Comparison of ENCODE assay signal across 12 mouse cellular contexts in genomic region chr2:35502561-35502960, GRCm38 (mm10). TPM values are rescaled to one million over a fixed set of nuclear protein-coding genes. Genes with fewer than 3 reads are reported as not detected.
DNase-seq lines count a peak whose midpoint lies in the region; ATAC-seq and TF ChIP-seq lines count a peak whose summit lies in the region.
"Had no signal": no experiment of that assay in that cellular context is flagged by ENCODE, and none has a peak within 500 bp of the region (broad histone marks: within the 10 kb centered on the region; RNA-seq: fewer than 3 reads in every experiment).

No protein-coding gene starts in this region.

- no peaks in the 10 kb centered on the region for H3K36me3 ChIP-seq in heart, embryonic 13.5 days
- no peaks in the 10 kb centered on the region for H3K36me3 ChIP-seq in neural tube, embryonic 15.5 days
- no peaks in the 10 kb centered on the region for H3K36me3 ChIP-seq in limb, embryonic 13.5 days
- no peaks in the 10 kb centered on the region for H3K36me3 ChIP-seq in stomach, embryonic 16.5 days (ENCODE audit: control insufficient read depth, insufficient read depth, low read length)
- no peaks in the 10 kb centered on the region for H3K36me3 ChIP-seq in hindbrain, postnatal 0 days (ENCODE audit: insufficient read depth, low read length)

- WGBS in heart, embryonic 13.5 days, result 77% methylated on average over 3 of the region's 3 CpGs
- 78% methylated on average over 3 of the region's 3 CpGs for WGBS in neural tube, embryonic 15.5 days
- WGBS in limb, embryonic 13.5 days, result 75% methylated on average over 3 of the region's 3 CpGs
- WGBS in stomach, embryonic 16.5 days, result 78% methylated on average over 3 of the region's 3 CpGs
- WGBS in hindbrain, postnatal 0 days, result 78% methylated on average over 3 of the region's 3 CpGs
- 90% methylated on average over 3 of the region's 3 CpGs for WGBS in cerebellum, adult 2 months

- H3K9me3 ChIP-seq in heart, embryonic 13.5 days, result 0 out of 2 replicates have a peak, but pooled peaks cover 3% of the 10 kb centered on the region
- H3K9me3 ChIP-seq in neural tube, embryonic 15.5 days (replicated peaks), result no peaks in the 10 kb centered on the region
- no peaks in the 10 kb centered on the region for H3K9me3 ChIP-seq in limb, embryonic 13.5 days
- H3K9me3 ChIP-seq in stomach, embryonic 16.5 days (replicated peaks; ENCODE audit: control insufficient read depth, low read length), result no peaks in the 10 kb centered on the region
- no peaks in the 10 kb centered on the region for H3K9me3 ChIP-seq in hindbrain, postnatal 0 days (ENCODE audit: low read length)

- ATAC-seq in heart, embryonic 13.5 days (ENCODE audit: extremely low read depth, insufficient number of reproducible peaks, low FRiP score, low TSS enrichment), result no peak
- no peak for ATAC-seq in neural tube, embryonic 15.5 days (ENCODE audit: low FRiP score)
- no peak for ATAC-seq in limb, embryonic 13.5 days (ENCODE audit: low FRiP score, low read depth)
- no peak for ATAC-seq in stomach, embryonic 16.5 days (ENCODE audit: insufficient read depth, low FRiP score)
- no peak for ATAC-seq in hindbrain, postnatal 0 days
- ATAC-seq: forebrain, postnatal 0 days had no signal

- no peak overlapping the region for H3K4me3 ChIP-seq in heart, embryonic 13.5 days
- no peak overlapping the region for H3K4me3 ChIP-seq in neural tube, embryonic 15.5 days (replicated peaks)
- H3K4me3 ChIP-seq in limb, embryonic 13.5 days, result no peak overlapping the region
- no peak overlapping the region for H3K4me3 ChIP-seq in stomach, embryonic 16.5 days (replicated peaks; ENCODE audit: low read length)
- no peak overlapping the region for H3K4me3 ChIP-seq in hindbrain, postnatal 0 days (ENCODE audit: low read length)
- H3K4me3 ChIP-seq in cerebellum, adult 2 months (replicated peaks; ENCODE audit: insufficient read depth, low read depth, low read length), result no peak overlapping the region

- no peak overlapping the region; the same call in 1 of the 2 replicates for H3K9ac ChIP-seq in heart, embryonic 13.5 days
- H3K9ac ChIP-seq in neural tube, embryonic 15.5 days (replicated peaks), result no peak overlapping the region
- no peak overlapping the region for H3K9ac ChIP-seq in limb, embryonic 13.5 days
- H3K9ac ChIP-seq in stomach, embryonic 16.5 days (ENCODE audit: low read length), result no peak overlapping the region
- H3K9ac ChIP-seq in hindbrain, postnatal 0 days (replicated peaks; ENCODE audit: low read length), result no peak overlapping the region
- H3K9ac ChIP-seq: forebrain, postnatal 0 days had no signal

- H3K4me2 ChIP-seq in heart, embryonic 13.5 days, result no peak overlapping the region
- H3K4me2 ChIP-seq in neural tube, embryonic 15.5 days, result no peak overlapping the region
- H3K4me2 ChIP-seq in limb, embryonic 13.5 days (replicated peaks), result no peak overlapping the region
- H3K4me2 ChIP-seq in stomach, embryonic 16.5 days (ENCODE audit: low read depth, low read length), result no peak overlapping the region
- H3K4me2 ChIP-seq in hindbrain, postnatal 0 days (ENCODE audit: low read depth, low read length), result no peak overlapping the region

- DNase-seq in heart, adult 18-20 months, result no peak
- DNase-seq in neural tube, embryonic 10.5 days (ENCODE audit: extremely low spot score, low spot score), result no peak
- no peak for DNase-seq in hindbrain, postnatal 0 days (ENCODE audit: low spot score)
- no peak for DNase-seq in cerebellum, adult 2 months
- DNase-seq: cerebellum, adult 9-11 months; forebrain, postnatal 0 days; kidney, adult 11 months; lung, postnatal 36 days had no signal

- H3K4me1 ChIP-seq in heart, embryonic 13.5 days, result peaks cover 64% of the 10 kb centered on the region
- H3K4me1 ChIP-seq in neural tube, embryonic 15.5 days, result peaks cover 20% of the 10 kb centered on the region
- H3K4me1 ChIP-seq in limb, embryonic 13.5 days, result peaks cover 54% of the 10 kb centered on the region
- H3K4me1 ChIP-seq in stomach, embryonic 16.5 days (ENCODE audit: control insufficient read depth, insufficient read depth, low read length), result peaks cover 36% of the 10 kb centered on the region
- H3K4me1 ChIP-seq in hindbrain, postnatal 0 days (ENCODE audit: insufficient read depth, low read length), result no peaks in the 10 kb centered on the region; the same call in 1 of the 2 replicates
- no peaks in the 10 kb centered on the region for H3K4me1 ChIP-seq in cerebellum, adult 2 months (ENCODE audit: control insufficient read depth, insufficient read depth, low read length)

- H3K27ac ChIP-seq in heart, embryonic 13.5 days (replicated peaks), result peak overlapping the region; percentile 94
- 0 out of 2 replicates have a peak overlapping the region, but pooled peaks have one; percentile 37 for H3K27ac ChIP-seq in neural tube, embryonic 15.5 days (replicated peaks)
- H3K27ac ChIP-seq in limb, embryonic 13.5 days, result peak overlapping the region; percentile 82; the same call in 1 of the 2 replicates
- peak overlapping the region; percentile 82 for H3K27ac ChIP-seq in stomach, embryonic 16.5 days (ENCODE audit: low read length)
- H3K27ac ChIP-seq in hindbrain, postnatal 0 days, result no peak overlapping the region
- no peak overlapping the region for H3K27ac ChIP-seq in cerebellum, adult 2 months (ENCODE audit: insufficient read depth, low read length)

- TF ChIP-seq POLR2A in cerebellum, adult 2 months (IDR thresholded peaks at IDR 0.05; ENCODE audit: borderline replicate concordance, insufficient read depth, low read length), result no peak

- H3K27me3 ChIP-seq in heart, embryonic 13.5 days (replicated peaks), result no peaks in the 10 kb centered on the region
- no peaks in the 10 kb centered on the region for H3K27me3 ChIP-seq in neural tube, embryonic 15.5 days (replicated peaks)
- H3K27me3 ChIP-seq in limb, embryonic 13.5 days, result no peaks in the 10 kb centered on the region
- H3K27me3 ChIP-seq in stomach, embryonic 16.5 days (ENCODE audit: control insufficient read depth, insufficient read depth, low read length), result no peaks in the 10 kb centered on the region
- H3K27me3 ChIP-seq in hindbrain, postnatal 0 days (ENCODE audit: insufficient read depth, low read length), result no peaks in the 10 kb centered on the region
- no peaks in the 10 kb centered on the region for H3K27me3 ChIP-seq in cerebellum, adult 2 months (ENCODE audit: control insufficient read depth, insufficient read depth, low read length)

- TF ChIP-seq CTCF in hindbrain, postnatal 0 days (IDR thresholded peaks at IDR 0.05; ENCODE audit: low read depth), result no peak
- TF ChIP-seq CTCF in cerebellum, adult 2 months (IDR thresholded peaks at IDR 0.05; ENCODE audit: borderline replicate concordance, insufficient read depth, low read depth, low read length), result no peak

RNA-seq across cellular contexts. Expression of gene Ggta1, which starts 39.5 kb away (rescaled TPM):
- polyA plus RNA-seq in heart, embryonic 13.5 days (2015; fragmentation: Nextera tagmentation; extraction: Ambion mirVana), result 30.9 and 32.5 TPM in 2 replicates
- total RNA-seq in heart, adult 18-20 months (2021), result 10 to 100 TPM; 13.6 to 17.0 TPM
- 7.4 and 14.2 TPM in 2 replicates for polyA plus RNA-seq in neural tube, embryonic 15.5 days (2015; fragmentation: Nextera tagmentation; extraction: Ambion mirVana)
- polyA plus RNA-seq in limb, embryonic 13.5 days (2015; fragmentation: Nextera tagmentation; extraction: Ambion mirVana), result 18.3 and 19.6 TPM in 2 replicates
- 28.1 and 28.9 TPM in 2 replicates for polyA plus RNA-seq in stomach, embryonic 16.5 days (2015; fragmentation: Nextera tagmentation; extraction: Ambion mirVana)
- total RNA-seq in hindbrain, postnatal 0 days (2014; rRNA removed), result 3.8 and 11.8 TPM in 2 replicates
- polyA plus RNA-seq in hindbrain, postnatal 0 days (2015; fragmentation: Nextera tagmentation; extraction: Ambion mirVana), result 3.2 and 4.7 TPM in 2 replicates
- 1.2 and 1.5 TPM in 2 replicates for polyA plus RNA-seq in cerebellum, adult 2 months (2012; rRNA removed)

RNA-seq across cellular contexts. Expression of gene Dab2ip, which starts 55.5 kb away (rescaled TPM):
- 40.0 and 48.9 TPM in 2 replicates for polyA plus RNA-seq in heart, embryonic 13.5 days (2015; fragmentation: Nextera tagmentation; extraction: Ambion mirVana)
- total RNA-seq in heart, adult 18-20 months (2021), result 10 to 100 TPM; 42.4 to 44.1 TPM
- 51.5 and 62.4 TPM in 2 replicates for polyA plus RNA-seq in neural tube, embryonic 15.5 days (2015; fragmentation: Nextera tagmentation; extraction: Ambion mirVana)
- 52.3 and 53.4 TPM in 2 replicates for polyA plus RNA-seq in limb, embryonic 13.5 days (2015; fragmentation: Nextera tagmentation; extraction: Ambion mirVana)
- polyA plus RNA-seq in stomach, embryonic 16.5 days (2015; fragmentation: Nextera tagmentation; extraction: Ambion mirVana), result 29.2 and 31.2 TPM in 2 replicates
- total RNA-seq in hindbrain, postnatal 0 days (2014; rRNA removed), result 161 and 163 TPM in 2 replicates
- polyA plus RNA-seq in hindbrain, postnatal 0 days (2015; fragmentation: Nextera tagmentation; extraction: Ambion mirVana), result 64.5 and 69.9 TPM in 2 replicates
- 136 and 171 TPM in 2 replicates for polyA plus RNA-seq in cerebellum, adult 2 months (2012; rRNA removed)

Comparison
In these comparisons a context has a peak if more than half of its experiments do, and no peak if none do; other contexts are left out.
1. H3K27ac ChIP-seq: peak in heart, embryonic 13.5 days (single experiment), neural tube, embryonic 15.5 days (single experiment), limb, embryonic 13.5 days (single experiment) and stomach, embryonic 16.5 days (single experiment); none in hindbrain, postnatal 0 days (single experiment) and cerebellum, adult 2 months (single experiment).